Mouse (Mus musculus) midbrain, embryonic 12.5 days (tissue): ENCODE results near the gene Ppp1r21. TPM values are rescaled to one million over a fixed set of nuclear protein-coding genes. Genes with fewer than 3 reads are reported as not detected.

Experiments
- ATAC-seq: fragments of 200-750 bp; cut with Nextera tagmentation; 2 replicates; pipeline ENCODE4 v1.8.0; 2017; ENCODE audit warnings: low read depth, moderate TSS enrichment, moderate library complexity; ENCODE audit not compliant: low FRiP score
- H3K27ac ChIP-seq: fragments of 300-500 bp; sonication (generic); replicated peaks from 2 replicates; pipeline ENCODE4 v1.5.1; 2016; ENCODE audit warnings: mild to moderate bottlenecking
- H3K27me3 ChIP-seq: fragments of 300-500 bp; sonication (generic); 2 replicates; pipeline ENCODE4 v1.6.1; 2016; ENCODE audit warnings: mild to moderate bottlenecking
- H3K36me3 ChIP-seq: fragments of 300-500 bp; sonication (generic); 2 replicates; pipeline ENCODE4 v1.6.1; 2016
- H3K4me1 ChIP-seq: fragments of 300-500 bp; sonication (generic); 2 replicates; pipeline ENCODE4 v1.6.1; 2016
- H3K4me2 ChIP-seq: fragments of 300-500 bp; sonication (generic); replicated peaks from 2 replicates; pipeline ENCODE4 v1.6.1; 2016; ENCODE audit warnings: mild to moderate bottlenecking, moderate library complexity
- H3K4me3 ChIP-seq: fragments of 300-500 bp; sonication (generic); 2 replicates; pipeline ENCODE4 v1.5.1; 2016; ENCODE audit warnings: mild to moderate bottlenecking
- H3K9ac ChIP-seq: fragments of 300-500 bp; sonication (generic); replicated peaks from 2 replicates; pipeline ENCODE4 v1.6.1; 2016; ENCODE audit warnings: mild to moderate bottlenecking, moderate library complexity
- H3K9me3 ChIP-seq: fragments of 300-500 bp; sonication (generic); 2 replicates; pipeline ENCODE4 v1.6.1; 2016; ENCODE audit warnings: mild to moderate bottlenecking
- WGBS: fragments of 180-500 bp; shearing (Covaris S2); methylation state at CpG from one replicate; pipeline ENCODE4 v1.1.7; 2016; 5-methylcytosine and 5-hydroxymethylcytosine counted together
- polyA plus RNA-seq: library from polyadenylated mRNA; unstranded; fragments of >200 nt; fragmentation: Nextera tagmentation; extraction: Ambion mirVana; gene quantifications from 2 replicates; pipeline ENCODE4 v1.2.1, GENCODE M21; 2016

Gene Ppp1r21
- polyA plus RNA-seq, 1 experiment from 2014 or later, result 24.2 TPM

DNA sequence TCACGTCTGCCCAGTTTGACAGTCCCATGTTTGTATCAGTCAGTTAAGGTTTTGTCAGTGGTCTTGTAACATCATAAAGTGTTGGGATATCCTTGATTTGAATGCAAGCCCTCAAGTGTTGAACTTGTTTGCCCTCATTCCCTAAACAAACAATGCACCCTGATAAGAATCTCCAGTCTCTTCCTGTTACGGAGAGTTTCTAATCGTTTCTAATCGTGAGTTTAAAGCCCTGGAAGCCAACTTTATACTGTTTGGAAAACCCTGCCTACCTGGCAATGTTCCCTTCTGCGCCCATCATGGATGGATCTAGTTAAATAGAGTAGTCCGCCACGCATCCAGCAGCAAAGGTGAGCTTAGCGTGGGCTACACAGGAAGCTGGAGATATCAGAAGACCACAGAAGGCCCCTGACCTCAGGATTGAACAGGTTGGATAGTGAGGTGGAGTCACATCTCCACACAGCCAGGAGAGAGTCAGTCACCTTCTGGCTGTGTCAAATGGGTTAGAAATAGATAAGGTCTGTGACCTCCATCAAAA is 70.6 kb downstream of the Ppp1r21 start:
- H3K27me3 ChIP-seq, result peaks cover 11% of the 10 kb centered on the region
- H3K27ac ChIP-seq, result no peak overlapping the region
- no peak overlapping the region for H3K4me2 ChIP-seq
- no peaks in the 10 kb centered on the region for H3K9me3 ChIP-seq
- H3K4me3 ChIP-seq, result no peak overlapping the region
- H3K36me3 ChIP-seq, result no peaks in the 10 kb centered on the region
- H3K9ac ChIP-seq, result no peak overlapping the region
- no peak for ATAC-seq
- H3K4me1 ChIP-seq, result peaks cover 19% of the 10 kb centered on the region
- WGBS, result 91% methylated on average over 8 of the region's 8 CpGs

DNA sequence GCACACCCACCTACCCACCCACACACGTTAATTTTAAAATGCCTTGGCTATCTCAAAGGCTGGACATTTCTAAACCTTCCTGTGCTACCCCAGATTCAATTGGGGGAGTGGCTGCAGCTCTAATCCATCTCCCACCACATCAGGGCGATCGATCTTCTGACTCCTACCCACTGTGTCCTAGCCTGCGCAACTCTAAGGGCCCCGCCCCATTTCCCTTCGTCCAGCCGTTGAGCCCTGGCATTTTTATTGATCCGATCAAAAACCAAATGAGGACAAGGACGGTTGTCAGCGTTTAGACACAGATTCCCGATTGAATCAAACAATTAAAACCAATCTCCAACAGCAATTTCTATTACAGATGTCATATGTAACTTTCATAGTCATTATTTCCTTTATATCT is 74.0 kb downstream of the Ppp1r21 start:
- H3K27ac ChIP-seq, result no peak overlapping the region
- H3K4me1 ChIP-seq, result peaks cover 6% of the 10 kb centered on the region
- no peak overlapping the region for H3K4me3 ChIP-seq
- WGBS, result 89% methylated on average over 11 of the region's 11 CpGs
- ATAC-seq, result no peak
- H3K9me3 ChIP-seq, result no peaks in the 10 kb centered on the region
- H3K4me2 ChIP-seq, result no peak overlapping the region
- H3K36me3 ChIP-seq, result no peaks in the 10 kb centered on the region
- no peak overlapping the region for H3K9ac ChIP-seq
- peaks cover 5% of the 10 kb centered on the region for H3K27me3 ChIP-seq

DNA sequence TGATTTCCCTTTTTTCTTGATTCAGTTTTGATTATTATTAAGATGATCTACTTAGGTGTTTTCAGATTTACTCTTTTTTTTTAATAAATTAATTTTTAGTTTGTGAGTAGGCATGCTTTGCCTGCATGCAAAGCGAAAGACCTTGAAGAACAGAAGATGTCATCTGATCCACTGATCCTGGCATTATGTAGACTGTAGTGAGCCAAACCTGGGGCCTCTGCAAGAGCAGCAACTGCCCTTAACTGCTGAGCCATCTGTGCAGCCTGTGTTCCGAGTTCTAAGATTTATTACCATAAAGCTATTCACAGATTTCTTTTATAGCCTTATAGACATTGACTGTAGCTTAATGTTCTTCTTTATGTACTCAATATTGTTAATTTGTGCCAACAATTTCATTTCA is 76.1 kb downstream of the Ppp1r21 start:
- Histone ChIP-seq H3K27ac (no peak overlapping the region), H3K9ac (no peak overlapping the region), H3K4me1 (no peaks in the 10 kb centered on the region), H3K36me3 (no peaks in the 10 kb centered on the region), H3K27me3 (no peaks in the 10 kb centered on the region), H3K4me3 (no peak overlapping the region), H3K4me2 (no peak overlapping the region), H3K9me3 (no peaks in the 10 kb centered on the region)
- WGBS, result 93% methylated on average over 2 of the region's 2 CpGs
- ATAC-seq, result no peak

DNA sequence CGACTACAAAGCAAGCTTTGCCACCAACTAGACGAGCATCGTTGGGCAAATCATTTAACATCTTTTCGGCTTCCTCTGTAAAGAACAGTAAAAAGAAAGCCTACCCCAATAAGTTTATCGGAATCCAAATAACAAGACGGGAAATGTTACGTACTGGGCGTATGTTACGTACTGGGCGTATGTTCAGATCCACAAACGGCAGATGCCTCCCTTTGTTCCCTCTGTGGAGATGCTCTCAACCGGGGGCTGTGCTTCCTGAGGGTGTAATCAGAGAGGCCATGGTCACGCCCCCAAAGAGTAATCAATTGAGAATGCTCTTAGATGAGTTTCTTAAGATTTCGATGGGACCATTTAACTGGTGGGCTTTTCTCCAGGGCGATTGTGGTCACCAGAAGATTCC is 79.4 kb downstream of the Ppp1r21 start:
- Histone ChIP-seq H3K4me3 (no peak overlapping the region), H3K9ac (no peak overlapping the region), H3K9me3 (no peaks in the 10 kb centered on the region), H3K36me3 (no peaks in the 10 kb centered on the region), H3K4me2 (no peak overlapping the region), H3K4me1 (no peaks in the 10 kb centered on the region), H3K27me3 (no peaks in the 10 kb centered on the region), H3K27ac (no peak overlapping the region)
- 85% methylated on average over 15 of the region's 15 CpGs for WGBS
- ATAC-seq, result no peak

DNA sequence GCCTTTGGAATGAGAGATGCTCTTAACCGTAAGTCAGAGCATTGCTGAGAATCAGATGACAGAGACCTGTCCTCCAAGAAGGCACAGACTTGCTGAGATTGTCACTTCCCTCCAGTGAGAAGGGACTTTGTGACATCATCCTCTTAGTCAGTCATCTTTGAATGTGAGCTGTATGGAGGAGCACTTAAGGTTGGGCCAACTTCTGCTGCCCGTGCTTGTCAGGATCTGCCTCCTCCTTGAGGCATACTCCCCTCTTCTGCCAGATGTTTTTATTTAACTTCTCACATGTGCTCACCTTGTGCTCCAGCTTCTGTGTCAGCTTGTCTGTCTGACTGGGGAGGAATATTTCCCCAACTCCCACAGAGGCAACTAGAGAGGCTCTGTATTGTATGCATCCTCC is 81.1 kb downstream of the Ppp1r21 start:
- no peaks in the 10 kb centered on the region for H3K27me3 ChIP-seq
- no peak for ATAC-seq

DNA sequence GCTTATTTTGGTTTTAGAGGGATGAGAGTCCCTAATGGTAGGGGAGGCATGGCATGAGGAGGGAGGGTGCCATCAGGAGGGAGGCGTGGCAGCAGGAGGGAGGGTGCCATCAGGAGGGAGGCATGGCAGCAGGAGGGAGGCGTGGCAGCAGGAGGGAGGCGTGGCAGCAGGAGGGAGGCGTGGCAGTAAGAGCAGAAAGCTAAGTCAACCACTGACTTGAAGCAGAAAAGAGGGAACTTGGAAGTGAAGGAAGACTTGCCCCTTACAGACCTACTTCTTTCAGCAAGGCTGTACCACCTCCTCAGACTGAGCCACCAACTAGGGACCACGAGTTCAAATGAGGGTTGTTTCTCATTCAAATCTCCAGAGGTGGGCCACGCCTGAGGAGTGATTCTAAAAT is 83.3 kb downstream of the Ppp1r21 start:
- no peaks in the 10 kb centered on the region for H3K9me3 ChIP-seq
- WGBS, result 52% methylated on average over 6 of the region's 6 CpGs
- H3K9ac ChIP-seq, result no peak overlapping the region
- H3K4me1 ChIP-seq, result no peaks in the 10 kb centered on the region
- H3K27ac ChIP-seq, result no peak overlapping the region
- no peak overlapping the region for H3K4me2 ChIP-seq
- no peak for ATAC-seq
- no peaks in the 10 kb centered on the region for H3K27me3 ChIP-seq
- no peaks in the 10 kb centered on the region for H3K36me3 ChIP-seq
- H3K4me3 ChIP-seq, result no peak overlapping the region

More for the DNA sequence above, 81.1 kb downstream of the Ppp1r21 start:
- H3K9me3 ChIP-seq, result no peaks in the 10 kb centered on the region
- H3K27ac ChIP-seq, result no peak overlapping the region
- H3K4me3 ChIP-seq, result no peak overlapping the region
- H3K4me2 ChIP-seq, result no peak overlapping the region
- H3K4me1 ChIP-seq, result no peaks in the 10 kb centered on the region
- H3K36me3 ChIP-seq, result no peaks in the 10 kb centered on the region
- no peak overlapping the region for H3K9ac ChIP-seq
- 84% methylated on average over 2 of the region's 2 CpGs for WGBS

DNA sequence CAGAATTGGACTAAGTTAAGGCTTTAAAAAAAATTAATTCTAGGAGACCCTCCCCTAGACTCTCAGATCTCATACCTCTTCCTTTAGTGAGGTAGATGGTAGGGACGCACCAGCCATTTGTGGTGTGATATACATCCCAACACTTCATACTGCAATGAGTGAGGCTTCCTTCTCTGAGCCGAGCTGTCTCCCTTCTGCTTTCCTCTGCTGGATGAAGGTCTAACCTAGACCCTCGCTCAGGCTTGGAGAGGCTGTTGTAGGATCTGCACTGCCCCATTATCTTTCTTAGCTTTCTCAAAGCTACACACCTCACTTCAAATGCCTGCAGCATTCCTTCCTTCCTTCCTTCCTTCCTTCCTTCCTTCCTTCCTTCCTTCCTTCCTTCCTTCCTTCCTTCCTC is 83.8 kb downstream of the Ppp1r21 start:
- no peak overlapping the region for H3K9ac ChIP-seq
- H3K4me1 ChIP-seq, result no peaks in the 10 kb centered on the region
- no peak for ATAC-seq
- H3K27ac ChIP-seq, result no peak overlapping the region
- no peak overlapping the region for H3K4me2 ChIP-seq
- H3K9me3 ChIP-seq, result no peaks in the 10 kb centered on the region
- H3K4me3 ChIP-seq, result no peak overlapping the region
- no peaks in the 10 kb centered on the region for H3K27me3 ChIP-seq
- H3K36me3 ChIP-seq, result no peaks in the 10 kb centered on the region
- WGBS, result 96% methylated on average over 3 of the region's 3 CpGs

DNA sequence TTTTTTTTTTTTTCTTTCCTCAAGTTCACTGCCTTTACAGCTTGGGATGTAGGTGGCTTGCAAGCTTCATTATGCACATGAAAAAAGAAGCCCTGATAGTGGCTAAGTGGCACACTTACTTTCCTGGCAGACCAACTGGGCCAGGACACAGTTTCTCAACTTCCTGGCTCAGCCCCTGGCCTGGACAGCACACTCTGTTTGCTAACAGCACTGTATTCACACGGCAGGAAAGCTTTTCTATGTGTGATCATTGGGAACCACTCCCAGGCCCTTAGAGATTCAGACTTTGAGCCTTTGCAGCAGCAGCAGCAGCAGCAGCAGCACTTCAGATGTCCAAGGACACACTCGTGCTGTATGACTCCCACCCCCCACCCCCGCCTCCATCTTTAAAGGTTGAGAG is 84.3 kb downstream of the Ppp1r21 start:
- Histone ChIP-seq H3K9me3 (no peaks in the 10 kb centered on the region), H3K9ac (no peak overlapping the region), H3K4me2 (no peak overlapping the region), H3K4me1 (no peaks in the 10 kb centered on the region), H3K4me3 (no peak overlapping the region), H3K36me3 (no peaks in the 10 kb centered on the region), H3K27ac (no peak overlapping the region), H3K27me3 (no peaks in the 10 kb centered on the region)
- no peak for ATAC-seq
- WGBS, result 79% methylated on average over 3 of the region's 3 CpGs

DNA sequence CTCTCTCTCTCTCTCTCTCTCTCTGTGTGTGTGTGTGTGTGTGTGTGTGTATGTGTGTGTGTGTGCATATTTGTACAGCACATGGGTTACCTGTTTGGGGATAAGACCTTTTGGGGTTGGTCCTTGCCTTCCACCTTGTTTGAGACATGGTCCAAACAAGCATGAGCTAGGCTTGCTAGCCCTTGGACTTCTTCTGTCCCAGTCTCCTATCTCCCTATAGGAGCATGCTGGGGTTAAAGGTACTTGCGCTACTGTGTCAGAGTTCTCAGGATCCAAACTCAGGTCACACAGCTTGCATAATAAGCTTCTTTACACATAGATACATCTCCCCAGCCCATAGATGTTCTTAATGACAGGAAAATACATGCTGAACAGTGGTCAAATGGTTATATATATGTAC is 84.8 kb downstream of the Ppp1r21 start:
- no peaks in the 10 kb centered on the region for H3K4me1 ChIP-seq
- no peak overlapping the region for H3K9ac ChIP-seq
- H3K36me3 ChIP-seq, result no peaks in the 10 kb centered on the region
- no peak overlapping the region for H3K4me3 ChIP-seq
- no peak overlapping the region for H3K27ac ChIP-seq
- ATAC-seq, result no peak
- 100% methylated on average over 1 of the region's 1 CpGs for WGBS
- H3K4me2 ChIP-seq, result no peak overlapping the region
- H3K9me3 ChIP-seq, result no peaks in the 10 kb centered on the region
- H3K27me3 ChIP-seq, result no peaks in the 10 kb centered on the region

DNA sequence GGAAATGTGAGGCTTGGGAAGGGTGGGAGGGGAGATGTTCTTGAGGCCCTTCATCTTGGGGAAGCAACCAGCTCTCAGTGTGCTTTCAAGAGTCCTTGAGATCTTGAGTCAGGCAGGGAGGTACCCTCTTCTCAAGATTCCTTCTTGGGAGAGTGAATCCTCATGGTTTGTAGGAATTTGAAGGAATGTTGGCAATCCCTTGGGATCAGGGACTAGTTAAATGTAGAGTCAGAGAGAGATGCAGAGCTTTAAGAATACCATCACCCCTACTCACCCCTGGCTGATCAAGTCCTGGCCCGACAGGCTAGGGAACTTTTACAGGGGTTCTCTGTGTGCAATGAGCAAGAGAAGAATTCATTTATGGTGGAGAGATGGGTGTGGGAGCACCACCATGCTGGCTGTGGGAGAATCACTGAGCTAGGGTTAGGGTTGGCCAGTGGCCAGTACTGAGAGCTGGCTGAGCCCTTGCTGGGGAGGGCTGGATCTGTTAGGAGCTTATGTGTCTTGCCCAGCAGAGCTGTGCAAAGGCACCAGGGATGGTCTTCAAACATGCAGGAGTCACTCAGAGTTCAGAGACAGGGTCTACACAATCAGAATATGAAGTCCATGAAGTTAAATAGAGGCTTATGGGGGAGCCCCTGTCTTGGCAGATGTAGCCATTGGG is 85.7 kb downstream of the Ppp1r21 start:
- H3K27me3 ChIP-seq, result no peaks in the 10 kb centered on the region
- WGBS, result 90% methylated on average over 1 of the region's 1 CpGs
- H3K4me1 ChIP-seq, result no peaks in the 10 kb centered on the region
- H3K27ac ChIP-seq, result no peak overlapping the region
- no peak overlapping the region for H3K9ac ChIP-seq
- H3K4me2 ChIP-seq, result no peak overlapping the region
- H3K4me3 ChIP-seq, result no peak overlapping the region
- no peaks in the 10 kb centered on the region for H3K9me3 ChIP-seq
- no peak for ATAC-seq
- H3K36me3 ChIP-seq, result no peaks in the 10 kb centered on the region

DNA sequence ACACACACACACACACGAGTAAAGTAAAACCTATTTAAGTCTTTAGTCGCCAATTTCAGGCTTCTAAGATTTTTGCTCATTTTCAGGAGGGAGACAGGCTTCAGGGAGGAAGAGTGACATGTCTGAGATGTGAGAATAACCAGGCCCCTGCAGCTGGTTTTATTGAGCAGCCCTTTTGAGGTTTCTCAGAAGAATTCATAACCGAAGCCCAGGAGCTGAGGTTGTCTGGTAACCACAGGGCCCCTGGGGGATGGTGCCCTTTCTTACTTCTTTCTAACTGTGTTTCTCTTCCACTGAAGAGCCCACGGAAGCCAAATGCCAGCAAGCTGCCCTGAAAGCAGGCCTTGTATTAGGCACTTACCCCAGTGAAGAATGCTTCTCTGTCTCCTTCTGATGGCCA is 91.0 kb downstream of the Ppp1r21 start:
- no peaks in the 10 kb centered on the region for H3K4me1 ChIP-seq
- H3K27ac ChIP-seq, result no peak overlapping the region
- no peaks in the 10 kb centered on the region for H3K9me3 ChIP-seq
- no peaks in the 10 kb centered on the region for H3K27me3 ChIP-seq
- no peak overlapping the region for H3K4me2 ChIP-seq
- no peak for ATAC-seq
- H3K9ac ChIP-seq, result no peak overlapping the region
- no peak overlapping the region for H3K4me3 ChIP-seq
- no peaks in the 10 kb centered on the region for H3K36me3 ChIP-seq
- 81% methylated on average over 4 of the region's 4 CpGs for WGBS

DNA sequence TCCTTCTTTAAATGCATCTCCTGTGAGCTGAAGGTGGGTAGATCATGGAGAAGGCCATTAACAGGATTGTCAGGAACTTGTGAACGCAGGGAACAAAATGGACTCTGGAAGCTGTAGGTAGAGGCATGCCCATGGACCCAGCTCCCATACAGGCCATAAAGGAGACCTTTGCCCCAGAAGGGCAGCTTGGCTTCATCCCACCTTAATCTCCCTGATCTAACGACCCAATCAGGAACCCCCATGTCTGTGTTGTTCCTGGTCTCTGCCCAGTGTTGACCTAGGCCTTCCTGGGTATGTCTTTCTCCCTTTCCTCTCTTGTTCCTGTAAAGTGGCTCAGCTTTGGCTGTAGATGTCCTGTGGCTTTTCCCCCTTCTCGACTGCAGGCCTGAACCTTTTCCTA is 91.5 kb downstream of the Ppp1r21 start:
- Histone ChIP-seq H3K9me3 (no peaks in the 10 kb centered on the region), H3K27me3 (no peaks in the 10 kb centered on the region), H3K27ac (no peak overlapping the region), H3K4me3 (no peak overlapping the region), H3K4me2 (no peak overlapping the region), H3K4me1 (no peaks in the 10 kb centered on the region), H3K9ac (no peak overlapping the region), H3K36me3 (no peaks in the 10 kb centered on the region)
- no peak for ATAC-seq
- 89% methylated on average over 3 of the region's 3 CpGs for WGBS

DNA sequence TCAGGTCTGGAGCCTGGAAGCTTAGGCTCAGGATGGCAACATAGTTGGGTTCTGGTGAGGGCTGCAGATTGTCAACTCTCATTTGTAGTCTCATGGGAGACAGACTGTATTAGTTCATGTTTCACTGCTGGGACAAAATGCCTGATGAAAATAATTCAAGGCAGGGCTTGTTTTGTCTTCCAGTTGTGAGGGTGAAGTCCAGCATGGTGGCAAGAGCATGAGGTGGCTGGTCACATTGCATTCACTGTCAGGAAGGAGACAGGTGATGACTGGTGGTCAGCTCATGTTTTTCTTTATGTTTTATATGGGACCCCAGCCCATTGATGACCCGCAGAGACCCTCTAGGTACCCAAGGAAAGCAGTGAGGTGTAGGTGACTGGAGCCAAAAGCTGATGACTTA is 92.8 kb downstream of the Ppp1r21 start:
- H3K4me1 ChIP-seq, result 0 out of 2 replicates have a peak, but pooled peaks cover 4% of the 10 kb centered on the region
- no peak overlapping the region for H3K27ac ChIP-seq
- 85% methylated on average over 1 of the region's 1 CpGs for WGBS
- no peak overlapping the region for H3K4me2 ChIP-seq
- no peaks in the 10 kb centered on the region for H3K27me3 ChIP-seq
- ATAC-seq, result no peak
- H3K36me3 ChIP-seq, result no peaks in the 10 kb centered on the region
- H3K4me3 ChIP-seq, result no peak overlapping the region
- H3K9me3 ChIP-seq, result no peaks in the 10 kb centered on the region
- no peak overlapping the region for H3K9ac ChIP-seq
